Mouse (Mus musculus) lung, adult 2 months (tissue): ENCODE results near the gene Pou2f1. TPM values are rescaled to one million over a fixed set of nuclear protein-coding genes. Genes with fewer than 3 reads are reported as not detected.
A peak's percentile ranks its signal among the peaks of the same experiment; 100 is the strongest.

ENCODE experiments used
- DNase-seq: peaks from one replicate; pipeline ENCODE4 v3.0.0; 2022
- H3K4me1 ChIP-seq: fragments of 200-500 bp; 2 replicates; pipeline ENCODE4 v1.6.1; 2011; ENCODE audit warnings: low read length; ENCODE audit not compliant: control insufficient read depth, insufficient read depth
- H3K4me3 ChIP-seq: fragments of 200-500 bp; replicated peaks from 2 replicates; pipeline ENCODE3; 2011; ENCODE audit warnings: low read depth, mild to moderate bottlenecking, control low read depth, low read length; ENCODE audit errors: extremely low read depth
- CTCF ChIP-seq: fragments of 200-500 bp; IDR thresholded peaks from 2 replicates; pipeline ENCODE4 v1.5.1; 2011; ENCODE audit warnings: mild to moderate bottlenecking, low read length, control low read depth; ENCODE audit not compliant: insufficient read depth
- POLR2A ChIP-seq: fragments of 200-500 bp; IDR thresholded peaks from 2 replicates; pipeline ENCODE4 v1.6.1; 2011; ENCODE audit warnings: low read depth, mild to moderate bottlenecking, control low read depth, low read length, borderline replicate concordance; ENCODE audit errors: extremely low read depth
- WGBS: fragments of 180-500 bp; shearing (Covaris S2); methylation state at CpG from one replicate; pipeline ENCODE4 v1.1.7; 2018; 5-methylcytosine and 5-hydroxymethylcytosine counted together
- polyA plus RNA-seq: library from polyadenylated mRNA; depleted of rRNA; stranded (reverse); fragments of >200 nt; gene quantifications from 2 replicates; pipeline ENCODE4 v1.2.3, GENCODE M21; 2012

The Pou2f1 gene
- polyA plus RNA-seq, 1 experiment = 13.7 TPM

DNA sequence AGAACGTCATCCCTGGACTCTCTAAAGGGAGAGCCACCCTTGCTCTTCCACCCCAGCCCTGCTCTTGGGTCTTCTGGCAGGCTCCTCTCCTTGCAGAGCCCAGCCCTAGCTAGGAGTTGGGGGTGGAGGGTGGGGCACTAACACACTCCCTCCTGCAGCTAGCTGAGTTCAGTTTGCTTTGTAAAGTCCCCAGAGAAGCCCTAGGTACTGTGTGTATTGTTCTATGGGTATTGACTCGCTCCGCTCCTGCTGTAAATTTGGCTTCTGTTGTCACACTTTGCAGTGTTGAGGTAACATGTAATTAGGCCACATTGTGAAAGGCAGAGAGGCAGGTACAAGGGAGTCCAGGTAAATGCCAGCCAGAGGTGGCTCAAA is 141.3 kb downstream of the Pou2f1 start:
- DNase-seq = no peak
- WGBS = 85% methylated on average over 3 of the region's 3 CpGs
- H3K4me1 ChIP-seq = no peaks in the 10 kb centered on the region

DNA sequence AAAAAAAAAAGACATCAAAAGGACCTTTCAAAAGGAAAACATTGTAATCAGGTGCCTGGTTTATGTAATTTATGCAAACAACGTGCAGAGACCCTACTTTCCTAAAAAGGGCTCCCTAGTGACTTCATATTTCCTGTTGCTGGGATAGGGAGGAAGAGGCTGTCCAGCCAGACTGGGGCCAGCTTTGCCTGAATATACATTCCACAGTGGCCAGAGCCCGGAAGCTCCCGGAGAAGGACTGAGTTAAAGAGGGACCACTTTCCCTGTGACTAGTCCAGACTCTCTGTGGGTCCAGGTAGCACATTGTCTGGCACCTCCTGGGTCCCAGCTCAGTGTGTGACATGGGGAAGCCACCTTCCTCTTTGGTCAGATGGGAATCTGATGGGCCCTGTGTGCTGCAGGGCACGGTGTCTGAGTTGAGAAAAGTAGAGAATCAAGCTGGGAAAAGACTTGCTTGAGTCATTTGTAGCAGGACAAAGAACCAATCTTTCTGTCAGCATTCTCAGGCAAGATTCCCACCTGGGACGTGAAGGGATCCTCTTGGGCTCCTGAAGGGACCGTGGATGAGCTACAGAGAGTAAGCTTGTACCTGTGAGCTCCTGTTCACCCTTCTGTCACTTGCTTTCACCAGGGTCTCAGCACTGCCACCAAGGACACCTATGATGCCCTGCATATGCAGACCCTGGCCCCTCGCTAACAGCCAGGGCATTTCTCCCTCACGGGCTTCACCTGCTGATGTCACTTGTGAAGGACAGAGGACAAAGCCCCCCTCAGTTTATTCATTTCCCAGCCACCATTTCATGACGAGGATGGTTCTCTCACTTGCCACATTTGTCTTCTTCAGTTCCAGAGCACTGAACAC is 141.9 kb downstream of the Pou2f1 start:
- DNase-seq = no peak
- 59% methylated on average over 9 of the region's 9 CpGs for WGBS
- no peak for TF ChIP-seq POLR2A
- no peak for TF ChIP-seq CTCF
- Histone ChIP-seq H3K4me1 (peaks cover under 1% of the 10 kb centered on the region; the same call in 1 of the 2 replicates), H3K4me3 (no peak overlapping the region)

More for the DNA sequence above, 141.3 kb downstream of the Pou2f1 start:
- TF ChIP-seq CTCF (no peak), POLR2A (no peak)
- no peak overlapping the region for H3K4me3 ChIP-seq

DNA sequence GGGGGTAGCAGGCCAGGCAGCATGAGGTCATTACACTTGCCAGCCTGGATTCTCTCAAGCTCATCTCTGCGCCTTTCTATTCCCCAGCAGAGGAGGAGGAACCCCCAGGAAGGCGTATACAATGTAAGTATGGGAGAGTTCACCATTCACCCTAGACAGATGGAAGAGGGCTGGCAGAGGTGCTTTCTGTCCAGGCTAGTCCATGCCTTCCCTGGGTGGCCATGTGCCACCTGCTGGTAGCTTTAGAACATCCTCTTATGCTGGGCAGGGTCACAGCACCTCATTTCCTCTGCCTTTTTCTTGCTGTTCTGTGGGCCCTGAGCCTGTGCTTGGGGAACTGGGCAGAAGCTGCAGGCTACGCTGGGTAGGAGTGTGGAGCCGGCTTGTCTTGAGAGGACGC is 144.1 kb downstream of the Pou2f1 start:
- 90% methylated on average over 5 of the region's 5 CpGs for WGBS
- DNase-seq = no peak
- peaks cover 4% of the 10 kb centered on the region for H3K4me1 ChIP-seq
- H3K4me3 ChIP-seq = no peak overlapping the region
- TF ChIP-seq CTCF (peak; percentile 57), POLR2A (no peak)

DNA sequence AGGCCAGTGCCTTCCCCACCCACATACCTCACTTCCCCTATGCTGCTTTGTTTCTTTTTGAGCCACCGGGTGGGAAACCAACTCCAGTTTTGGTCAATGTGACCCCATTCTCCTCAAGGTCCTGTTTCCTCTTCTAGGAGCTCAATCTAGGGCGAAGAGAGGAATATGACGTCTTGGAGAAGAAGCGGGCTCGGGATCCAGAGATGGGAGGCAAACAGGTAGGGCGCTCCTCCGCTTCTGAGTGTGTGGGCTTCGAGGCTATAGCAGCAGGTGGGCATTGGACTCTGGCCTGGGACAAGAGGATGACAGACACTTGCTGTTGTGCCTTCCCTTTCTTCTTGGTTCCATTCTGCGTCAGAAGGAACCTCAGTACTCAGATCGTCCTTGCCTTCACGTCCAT is 145.2 kb downstream of the Pou2f1 start:
- WGBS = 90% methylated on average over 11 of the region's 11 CpGs
- no peak overlapping the region for H3K4me3 ChIP-seq
- DNase-seq = no peak
- H3K4me1 ChIP-seq = peaks cover 4% of the 10 kb centered on the region
- TF ChIP-seq POLR2A (no peak), CTCF (no peak)

DNA sequence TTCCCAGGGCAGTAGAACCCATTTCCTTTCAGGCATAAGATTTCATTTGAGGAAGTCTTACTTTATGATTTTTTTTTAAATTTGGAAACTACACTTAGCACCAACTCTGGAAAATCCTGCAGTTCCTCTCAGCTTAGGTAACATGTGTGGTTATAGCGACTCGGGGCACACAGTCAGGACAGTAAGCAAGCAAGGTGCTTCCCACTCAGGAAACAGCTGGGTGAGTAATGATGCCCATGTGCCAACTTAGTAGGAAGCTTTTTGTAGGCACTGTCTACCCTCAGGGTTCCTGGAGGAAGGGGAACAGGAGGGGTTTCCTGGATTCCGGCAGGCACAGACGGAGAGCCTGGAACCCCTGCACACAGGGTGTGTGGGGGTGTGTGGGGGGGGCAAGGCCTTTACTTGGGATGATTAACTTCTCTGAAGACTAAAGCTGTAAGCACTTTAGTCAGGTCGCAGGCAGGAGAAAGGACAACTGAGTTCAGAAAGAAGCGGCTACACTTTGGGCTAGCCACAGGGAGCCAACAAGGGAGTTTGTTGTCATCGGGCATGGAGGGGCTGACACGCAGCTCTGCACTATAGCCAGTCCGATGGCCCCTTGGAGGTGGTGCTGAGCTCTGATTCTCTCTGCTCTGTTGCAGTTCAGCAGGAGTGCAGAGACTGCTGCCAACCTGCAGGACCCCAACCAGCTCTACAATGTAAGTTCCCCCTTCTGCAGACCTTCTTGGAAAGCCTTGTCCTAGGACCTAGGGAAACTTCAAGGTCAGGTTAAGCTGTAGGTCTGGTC is 146.5 kb downstream of the Pou2f1 start:
- 42% methylated on average over 9 of the region's 9 CpGs for WGBS
- Histone ChIP-seq H3K4me3 (no peak overlapping the region), H3K4me1 (peaks cover 4% of the 10 kb centered on the region)
- no peak for DNase-seq
- TF ChIP-seq CTCF = no peak
- TF ChIP-seq POLR2A = no peak

DNA sequence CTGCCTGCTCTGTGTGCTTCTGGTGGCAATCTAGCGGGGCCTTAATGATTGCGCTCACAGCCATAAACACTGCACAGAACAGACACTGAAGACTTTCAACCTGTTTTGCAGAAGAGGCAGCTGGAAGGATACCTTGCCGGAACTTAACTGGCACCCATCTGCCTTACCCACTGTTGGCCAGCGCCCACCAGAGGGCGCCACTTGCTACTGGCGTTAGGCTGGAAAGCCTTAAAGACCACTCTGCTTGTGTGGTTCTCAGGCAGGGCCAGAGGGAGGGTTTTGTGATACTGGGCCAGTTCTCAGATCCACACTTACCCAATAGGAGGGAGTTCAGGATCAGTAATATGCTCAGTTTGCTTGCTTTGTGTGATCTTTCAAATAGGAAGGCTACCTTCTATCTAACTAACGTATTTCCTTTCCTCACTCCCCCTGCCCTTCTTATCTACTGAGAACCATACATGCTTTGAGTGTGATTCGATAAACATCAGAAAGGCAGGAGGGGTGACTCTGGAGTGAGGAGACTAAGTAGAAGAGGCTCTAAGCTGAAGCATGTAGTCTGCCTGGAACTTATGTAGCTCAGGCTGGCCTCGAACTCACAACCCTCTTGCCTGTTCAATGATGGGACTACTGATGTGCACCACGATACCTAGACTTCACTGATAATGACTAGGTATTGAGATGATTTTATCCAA is 148.6 kb downstream of the Pou2f1 start:
- TF ChIP-seq POLR2A (no peak), CTCF (peak; percentile 89)
- peaks cover 15% of the 10 kb centered on the region for H3K4me1 ChIP-seq
- H3K4me3 ChIP-seq = no peak overlapping the region
- DNase-seq = peak; percentile 64
- WGBS = 59% methylated on average over 10 of the region's 10 CpGs

DNA sequence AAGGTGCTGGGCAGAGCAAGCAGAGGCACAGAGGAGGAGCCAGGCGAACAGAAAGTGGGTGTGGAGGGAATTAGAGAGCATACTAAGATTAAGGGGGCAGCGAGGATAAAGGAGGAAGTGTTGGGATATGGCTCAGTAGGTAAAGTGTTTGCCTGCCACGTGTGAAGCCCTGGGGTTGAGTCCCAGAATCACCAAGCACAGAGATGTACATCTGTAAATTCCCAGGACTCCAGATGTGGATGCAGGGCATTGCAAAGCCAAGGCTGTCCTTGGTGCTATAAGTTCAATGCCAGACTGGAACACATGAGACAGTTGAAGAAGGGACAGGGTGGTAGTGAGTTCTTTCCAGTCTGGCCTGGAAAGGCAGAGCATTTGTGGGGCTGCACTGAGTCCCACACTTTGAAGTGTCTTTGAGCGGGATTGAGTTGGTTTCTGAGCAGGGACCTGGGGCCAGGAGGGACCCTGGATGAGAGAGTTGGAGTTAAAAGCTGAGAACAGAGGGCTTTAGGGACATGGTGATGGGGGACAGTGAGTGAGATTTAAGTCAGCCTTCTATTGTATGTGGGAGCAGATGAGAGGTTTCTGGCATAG is 149.3 kb downstream of the Pou2f1 start:
- Histone ChIP-seq H3K4me3 (no peak overlapping the region), H3K4me1 (peaks cover 17% of the 10 kb centered on the region)
- TF ChIP-seq CTCF (no peak), POLR2A (no peak)
- WGBS = 73% methylated on average over 4 of the region's 4 CpGs
- DNase-seq = no peak

DNA sequence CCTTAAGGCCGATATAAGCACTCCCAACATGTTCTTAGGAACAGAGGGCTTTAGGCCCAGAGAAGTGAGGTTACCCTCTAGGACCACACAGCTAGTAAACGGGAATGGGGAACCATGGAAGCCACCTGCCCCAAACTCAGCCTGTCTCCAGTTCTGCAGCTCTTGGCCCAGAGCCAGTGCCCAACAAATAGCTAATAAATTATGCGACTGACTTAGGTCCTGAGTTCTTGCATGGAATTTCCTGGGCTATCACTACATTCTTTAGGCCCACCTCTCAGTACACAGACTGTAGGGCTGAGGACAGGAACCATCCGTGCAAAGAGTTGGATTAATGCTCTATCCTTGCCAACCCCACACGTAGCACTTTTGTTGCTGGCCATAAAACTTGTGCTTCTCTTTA is 150.3 kb downstream of the Pou2f1 start:
- peaks cover 17% of the 10 kb centered on the region for H3K4me1 ChIP-seq
- WGBS = 49% methylated on average over 5 of the region's 5 CpGs
- H3K4me3 ChIP-seq = no peak overlapping the region
- DNase-seq = no peak
- TF ChIP-seq CTCF (no peak), POLR2A (no peak)
